Mouse (Mus musculus): ENCODE data around the gene Stpg1.

DNA sequence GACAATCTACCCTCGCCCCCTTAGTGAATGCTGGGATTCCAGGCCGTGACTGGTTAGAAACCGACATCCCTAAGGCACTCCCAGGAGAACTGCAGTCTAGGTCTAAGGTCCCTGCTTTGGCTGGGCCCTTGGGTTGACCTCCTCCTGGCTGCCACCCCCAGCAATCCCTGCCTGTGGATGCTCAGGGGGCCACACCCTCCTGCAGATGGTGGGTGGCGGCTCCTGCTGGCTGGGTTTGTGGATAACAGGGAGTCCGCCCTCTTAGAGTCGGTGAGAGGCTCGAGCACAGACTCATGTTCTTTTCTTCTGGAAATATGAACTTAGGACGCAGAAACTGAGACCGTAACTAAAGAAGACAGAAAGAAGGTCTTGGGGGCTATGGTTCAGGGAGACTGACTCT is 14.2 kb upstream of the Stpg1 start:
- no peak for TF ChIP-seq GATA1 (IDR thresholded peaks at IDR 0.05; ENCODE audit: low read length)
- no peak for TF ChIP-seq TAL1 (IDR thresholded peaks at IDR 0.05; ENCODE audit: low read length)
